Mouse (Mus musculus) heart, adult 2 months (tissue): ENCODE results near the gene Nxph4. TPM values are rescaled to one million over a fixed set of nuclear protein-coding genes. Genes with fewer than 3 reads are reported as not detected.
A peak's percentile ranks its signal among the peaks of the same experiment; 100 is the strongest.

Experiments used
- DNase-seq, 2 experiments: peaks; one replicate each; pipeline ENCODE4 v3.0.0; 2021
- H3K27ac ChIP-seq: fragments of 200-600 bp; 2 replicates; pipeline ENCODE4 v1.8.1; 2022
- H3K27me3 ChIP-seq: fragments of 200-500 bp; 2 replicates; pipeline ENCODE4 v1.6.1; 2012; ENCODE audit warnings: mild to moderate bottlenecking, low read length, inconsistent platforms, mixed read lengths; ENCODE audit not compliant: control insufficient read depth, insufficient read depth
- H3K36me3 ChIP-seq: fragments of 200-500 bp; 2 replicates; pipeline ENCODE4 v1.6.1; 2012; ENCODE audit warnings: low read length, inconsistent platforms; ENCODE audit not compliant: control insufficient read depth, insufficient read depth
- H3K4me1 ChIP-seq: fragments of 200-500 bp; 2 replicates; pipeline ENCODE4 v1.6.1; 2011; ENCODE audit warnings: low read length; ENCODE audit not compliant: control insufficient read depth, insufficient read depth
- H3K4me3 ChIP-seq: fragments of 200-600 bp; 2 replicates; pipeline ENCODE4 v1.8.1; 2022
- H3K79me2 ChIP-seq: fragments of 200-500 bp; replicated peaks from 2 replicates; pipeline ENCODE4 v1.6.1; 2012; ENCODE audit warnings: mild to moderate bottlenecking, inconsistent platforms, low read length, moderate library complexity, mixed read lengths; ENCODE audit not compliant: control insufficient read depth, insufficient read depth
- H3K9ac ChIP-seq: fragments of 200-500 bp; 2 replicates; pipeline ENCODE4 v1.6.1; 2012; ENCODE audit warnings: low read depth, mild to moderate bottlenecking, control low read depth, inconsistent platforms, low read length, mixed read lengths
- CTCF ChIP-seq: fragments of 200-600 bp; IDR thresholded peaks from 2 replicates; pipeline ENCODE4 v1.8.1; 2022; ENCODE audit warnings: antibody characterized with exemption, mild to moderate bottlenecking, moderate library complexity
- EP300 ChIP-seq: fragments of 200-500 bp; IDR thresholded peaks from 2 replicates; pipeline ENCODE4 v1.6.1; 2011; ENCODE audit warnings: low read depth, low read length, control low read depth; ENCODE audit not compliant: insufficient read depth
- POLR2A ChIP-seq: fragments of 200-500 bp; IDR thresholded peaks from 2 replicates; pipeline ENCODE4 v1.6.1; 2011; ENCODE audit warnings: mild to moderate bottlenecking, low read depth, low read length, control low read depth; ENCODE audit not compliant: insufficient read depth
- WGBS: fragments of 180-500 bp; shearing (Covaris S2); methylation state at CpG from one replicate; pipeline ENCODE4 v1.1.7; 2018; 5-methylcytosine and 5-hydroxymethylcytosine counted together
- intact Hi-C: fragments of 180-260 bp; cut with DNase I; formaldehyde crosslinking; loops from one replicate; pipeline ENCODE4 v1.15.1; 2025
- long read RNA-seq: library from polyadenylated mRNA; stranded (forward); transcript quantifications from one replicate; pipeline ENCODE4 v2.0.0, GENCODE M21; 2021
- polyA plus RNA-seq: library from polyadenylated mRNA; depleted of rRNA; stranded (reverse); fragments of >200 nt; gene quantifications from 2 replicates; pipeline ENCODE4 v1.2.3, GENCODE M21; 2012; rRNA removed
- total RNA-seq, 2 experiments: library from RNA; stranded (reverse); gene quantifications; 2 replicates each; pipeline ENCODE4 v1.2.3; 2021

Gene Nxph4
- total RNA-seq (under 1 TPM; 0.34 to 0.68 TPM), polyA plus RNA-seq (0.39 and 0.41 TPM in 2 replicates)
- long read RNA-seq, result 0 reads

DNA sequence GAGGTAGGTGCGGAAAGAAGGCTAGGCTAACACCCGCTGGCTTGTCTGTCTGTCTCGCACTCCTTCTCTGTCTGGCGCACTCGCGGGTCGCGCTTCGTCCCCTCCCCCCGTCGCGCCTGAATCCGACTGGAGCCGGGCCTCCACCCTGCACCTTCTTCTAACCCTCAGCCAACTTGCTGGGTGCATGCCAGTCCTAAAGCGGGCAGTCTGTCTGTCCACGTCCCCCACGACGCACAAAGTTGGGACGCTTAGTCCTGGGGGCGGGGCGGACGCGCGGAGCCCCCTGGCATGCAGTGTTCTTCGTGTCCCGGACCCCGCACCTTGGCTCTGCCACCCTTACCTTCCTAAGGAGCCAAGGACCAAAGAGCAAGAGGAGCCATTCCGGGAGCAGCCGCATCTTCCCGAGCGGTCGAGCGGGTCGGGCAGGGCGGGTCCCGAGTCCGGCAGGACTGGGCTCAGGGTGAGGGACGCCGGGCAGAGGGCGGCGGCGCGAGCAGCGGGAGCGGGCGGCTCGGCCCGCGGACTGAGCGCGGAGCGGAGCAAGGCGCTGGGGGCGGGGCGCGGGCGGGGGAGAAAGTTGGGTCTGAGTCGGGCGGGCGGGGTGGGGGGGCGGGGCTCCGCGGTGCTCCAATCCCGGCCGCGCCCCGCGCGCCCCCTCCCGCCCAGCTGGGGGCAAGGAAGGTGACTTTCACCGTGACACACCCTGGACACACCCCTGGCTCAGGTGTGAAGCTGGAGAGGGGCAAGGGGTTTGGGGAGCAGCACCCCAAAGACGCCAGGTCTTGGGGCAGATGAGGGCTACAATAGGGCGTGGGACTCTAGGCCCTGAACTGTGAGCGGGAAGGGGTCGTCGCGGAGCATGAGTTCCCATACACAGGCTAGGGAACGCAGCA is at the start of gene Nxph4:
Gene Nxph4, minus strand, starts transcription at position 524 of the 893 bp plus-strand sequence.
- H3K27me3 ChIP-seq, result peaks cover 16% of the 10 kb centered on the region
- TF ChIP-seq EP300 (no peak), CTCF (no peak)
- H3K36me3 ChIP-seq, result no peaks in the 10 kb centered on the region
- no peak within 1 kb of the TSS for H3K27ac ChIP-seq
- H3K9ac ChIP-seq, result peak within 1 kb of the TSS; percentile 56
- intact Hi-C loops, result no loop called here
- peak within 1 kb of the TSS; percentile 47 for H3K4me3 ChIP-seq
- no peaks in the 10 kb centered on the region for H3K79me2 ChIP-seq
- peak in 1 of 2 experiments; percentile 44 for DNase-seq
- 2% methylated on average over 52 of the region's 78 CpGs for WGBS
- peaks cover 4% of the 10 kb centered on the region for H3K4me1 ChIP-seq

DNA sequence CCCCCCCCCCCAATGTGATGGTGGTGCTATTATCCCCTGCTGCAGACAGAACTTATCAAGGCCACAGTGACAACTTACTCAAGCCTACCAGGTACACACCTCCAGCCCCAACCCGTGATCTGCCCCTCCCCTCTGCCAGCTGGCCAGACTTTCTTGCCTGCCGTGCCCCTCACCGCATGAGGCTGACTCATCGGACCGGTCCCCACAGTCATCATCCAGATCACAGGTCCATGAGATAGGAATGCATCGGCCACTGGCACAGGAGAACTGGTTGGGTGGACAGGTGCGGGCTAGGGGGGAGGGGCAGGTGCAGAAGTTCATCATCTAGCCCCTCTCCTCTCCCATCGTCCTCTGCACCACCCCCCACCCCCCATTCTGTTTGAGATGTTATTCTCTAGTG is 49.3 kb upstream of the Nxph4 start:
- H3K36me3 ChIP-seq, result no peaks in the 10 kb centered on the region
- TF ChIP-seq EP300, result no peak
- TF ChIP-seq CTCF, result no peak
- no peak for TF ChIP-seq POLR2A
- no peaks in the 10 kb centered on the region for H3K27me3 ChIP-seq
- no peak for DNase-seq
- no peak overlapping the region for H3K4me3 ChIP-seq
- H3K9ac ChIP-seq, result no peak overlapping the region
- no peaks in the 10 kb centered on the region for H3K4me1 ChIP-seq
- H3K27ac ChIP-seq, result no peak overlapping the region
- no peaks in the 10 kb centered on the region for H3K79me2 ChIP-seq
- intact Hi-C loops, result no loop called here
- WGBS, result 81% methylated on average over 8 of the region's 8 CpGs

DNA sequence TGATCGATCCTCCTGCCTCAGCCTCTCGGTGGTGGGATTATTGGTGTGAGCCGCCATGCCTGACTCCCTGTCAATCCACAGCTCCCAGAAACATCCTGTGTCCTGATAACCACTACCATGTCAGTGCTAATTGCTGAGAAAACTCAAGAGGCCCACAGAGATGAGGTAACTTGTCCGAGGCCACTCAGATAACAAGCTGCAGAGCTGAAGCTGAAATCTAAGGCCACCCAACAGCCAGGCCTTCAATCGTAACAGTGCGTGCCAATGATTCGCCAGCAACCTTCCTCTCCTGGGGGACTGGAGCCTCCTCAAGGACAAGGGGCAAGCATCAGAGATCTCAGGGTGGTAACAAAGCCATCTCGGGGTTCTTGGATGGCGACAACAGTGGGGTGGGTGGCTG is 46.9 kb upstream of the Nxph4 start:
- Histone ChIP-seq H3K9ac (no peak overlapping the region), H3K79me2 (no peaks in the 10 kb centered on the region), H3K27me3 (no peaks in the 10 kb centered on the region), H3K36me3 (no peaks in the 10 kb centered on the region), H3K4me1 (peaks cover 5% of the 10 kb centered on the region; the same call in 1 of the 2 replicates), H3K4me3 (no peak overlapping the region), H3K27ac (no peak overlapping the region)
- TF ChIP-seq POLR2A, result no peak
- no peak for DNase-seq
- intact Hi-C loops, result no loop called here
- 83% methylated on average over 9 of the region's 9 CpGs for WGBS

DNA sequence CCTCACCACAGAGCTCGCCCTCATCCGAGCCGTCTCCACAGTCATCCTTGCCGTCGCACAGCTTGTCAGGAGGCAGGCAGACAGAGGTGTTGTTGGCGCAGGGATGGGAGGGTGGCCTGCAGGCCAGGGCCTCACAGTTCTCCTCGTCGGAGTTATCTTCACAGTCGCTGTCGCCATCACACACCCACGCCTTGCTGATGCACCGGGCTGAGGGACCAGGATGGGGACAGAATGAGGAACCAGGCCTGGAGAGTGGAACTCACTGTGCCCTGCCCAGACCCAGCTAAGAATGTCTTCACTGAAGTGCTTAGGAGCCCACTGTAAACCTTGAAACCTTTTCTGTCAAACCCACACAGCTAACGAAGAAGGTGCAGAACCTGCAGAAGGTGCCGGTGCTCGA is 43.6 kb upstream of the Nxph4 start:
- intact Hi-C loops, result loop anchor here (2.0 to 5.0 kb wide), 2 partner anchors 45 to 359 kb away; no protein-coding TSS in a partner anchor
- no peaks in the 10 kb centered on the region for H3K79me2 ChIP-seq
- DNase-seq, result no peak
- H3K9ac ChIP-seq, result no peak overlapping the region
- H3K27ac ChIP-seq, result no peak overlapping the region
- TF ChIP-seq POLR2A, result no peak
- TF ChIP-seq EP300, result no peak
- no peak for TF ChIP-seq CTCF
- no peak overlapping the region for H3K4me3 ChIP-seq
- H3K27me3 ChIP-seq, result no peaks in the 10 kb centered on the region
- H3K4me1 ChIP-seq, result peaks cover 5% of the 10 kb centered on the region; the same call in 1 of the 2 replicates
- 80% methylated on average over 15 of the region's 15 CpGs for WGBS
- no peaks in the 10 kb centered on the region for H3K36me3 ChIP-seq

DNA sequence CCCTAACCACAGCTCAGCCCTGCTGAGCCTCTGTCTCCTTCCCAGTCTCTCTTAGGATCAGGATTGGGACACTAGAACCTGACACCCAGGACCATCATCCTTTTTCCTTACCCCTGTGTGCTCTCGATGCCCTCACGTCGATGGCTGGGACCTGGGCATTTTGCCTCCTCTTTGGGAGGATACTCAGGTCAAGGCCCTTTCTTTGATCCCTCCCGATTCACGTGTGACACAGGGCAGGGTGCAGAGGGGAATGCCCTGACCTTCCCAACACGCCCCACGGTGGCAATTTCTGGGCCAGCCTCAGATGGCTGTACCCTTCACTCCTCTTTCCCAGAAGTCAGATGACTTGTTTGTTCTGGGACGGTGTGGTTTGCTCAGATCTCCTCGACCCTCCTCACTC is 42.8 kb upstream of the Nxph4 start:
- no peak overlapping the region for H3K4me3 ChIP-seq
- no peak for DNase-seq
- H3K27ac ChIP-seq, result no peak overlapping the region; the same call in 1 of the 2 replicates
- no peak for TF ChIP-seq EP300
- no peak for TF ChIP-seq POLR2A
- TF ChIP-seq CTCF, result no peak
- H3K36me3 ChIP-seq, result no peaks in the 10 kb centered on the region
- no peaks in the 10 kb centered on the region for H3K27me3 ChIP-seq
- H3K79me2 ChIP-seq, result no peaks in the 10 kb centered on the region
- H3K4me1 ChIP-seq, result peaks cover 5% of the 10 kb centered on the region; the same call in 1 of the 2 replicates
- WGBS, result 84% methylated on average over 9 of the region's 9 CpGs
- intact Hi-C loops, result loop anchor here (2.0 to 5.0 kb wide), 2 partner anchors 46 to 360 kb away; no protein-coding TSS in a partner anchor
- no peak overlapping the region for H3K9ac ChIP-seq

DNA sequence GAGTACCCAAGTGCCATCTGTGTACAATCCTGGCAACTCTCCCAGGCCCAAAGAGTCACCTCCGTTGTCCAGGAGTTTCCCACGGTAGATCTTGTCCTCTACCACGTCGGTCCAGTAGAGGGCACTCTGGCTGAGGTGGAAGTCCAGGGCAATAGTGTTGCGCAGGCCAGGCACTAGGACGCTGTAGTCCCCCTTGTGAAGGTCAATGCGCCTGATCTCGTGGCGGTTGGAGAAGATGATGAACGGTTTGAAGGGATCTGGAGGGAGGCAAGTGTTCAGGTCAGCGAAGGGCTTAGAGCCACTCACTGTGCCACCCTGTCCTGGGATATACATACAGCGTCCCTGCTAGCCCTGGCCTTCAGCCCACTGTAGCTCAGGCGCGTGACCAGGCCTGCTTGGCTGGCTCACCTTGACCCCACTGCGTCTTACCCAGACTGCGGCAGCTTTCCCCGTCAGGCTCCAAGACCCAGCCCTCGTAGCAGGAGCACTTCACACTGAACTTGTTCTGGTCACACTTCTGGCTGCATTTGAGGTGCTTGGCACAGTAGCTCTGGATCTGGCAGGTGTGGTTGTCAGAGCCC is 42.1 kb upstream of the Nxph4 start:
- TF ChIP-seq EP300, result peak; percentile 79; the same call in 1 of the 2 replicates
- TF ChIP-seq CTCF, result peak; percentile 83
- TF ChIP-seq POLR2A, result no peak
- 46% methylated on average over 18 of the region's 18 CpGs for WGBS
- no peaks in the 10 kb centered on the region for H3K79me2 ChIP-seq
- intact Hi-C loops, result loop anchor here (2.0 to 5.0 kb wide), 2 partner anchors 46 to 361 kb away; no protein-coding TSS in a partner anchor
- H3K36me3 ChIP-seq, result no peaks in the 10 kb centered on the region
- H3K27ac ChIP-seq, result peak overlapping the region; percentile 50
- H3K9ac ChIP-seq, result no peak overlapping the region
- DNase-seq, result peak; percentile 77 to 82
- H3K4me1 ChIP-seq, result peaks cover 5% of the 10 kb centered on the region; the same call in 1 of the 2 replicates
- H3K27me3 ChIP-seq, result no peaks in the 10 kb centered on the region
- H3K4me3 ChIP-seq, result no peak overlapping the region
